Mouse (Mus musculus) hindbrain, embryonic 14.5 days (tissue): ENCODE measurements around the gene Fgfr2. TPM values are rescaled to one million over a fixed set of nuclear protein-coding genes. Genes with fewer than 3 reads are reported as not detected.
"Not testable (repeated sequence)": the region's sequence is repeated elsewhere in the genome, so short reads cannot be mapped to it uniquely, and the experiment has no call there.

Source experiments
- ATAC-seq: fragments of 200-750 bp; cut with Nextera tagmentation; 2 replicates; pipeline ENCODE4 v1.8.0; 2017; ENCODE audit warnings: moderate number of reproducible peaks, mild to moderate bottlenecking, moderate TSS enrichment, moderate library complexity; ENCODE audit not compliant: low FRiP score
- DNase-seq: peaks from one replicate; pipeline ENCODE4 v3.0.0-alpha.2; 2015; ENCODE audit warnings: low spot score
- H3K27ac ChIP-seq: fragments of 300-500 bp; sonication (generic); 2 replicates; pipeline ENCODE4 v1.5.1; 2014; ENCODE audit warnings: mild to moderate bottlenecking, moderate library complexity
- H3K27me3 ChIP-seq: fragments of 300-500 bp; sonication (generic); 2 replicates; pipeline ENCODE4 v1.6.1; 2014; ENCODE audit warnings: mild to moderate bottlenecking, low read length, mixed read lengths; ENCODE audit not compliant: control insufficient read depth, insufficient read depth
- H3K36me3 ChIP-seq: fragments of 300-500 bp; sonication (generic); replicated peaks from 2 replicates; pipeline ENCODE4 v1.6.1; 2014; ENCODE audit not compliant: control insufficient read depth, insufficient read depth
- H3K4me1 ChIP-seq: fragments of 300-500 bp; sonication (generic); replicated peaks from 2 replicates; pipeline ENCODE4 v1.6.1; 2014; ENCODE audit warnings: antibody characterized with exemption, low read length, mixed read lengths; ENCODE audit not compliant: control insufficient read depth, insufficient read depth
- H3K4me2 ChIP-seq: fragments of 300-500 bp; sonication (generic); replicated peaks from 2 replicates; pipeline ENCODE4 v1.6.1; 2014; ENCODE audit warnings: mild to moderate bottlenecking, moderate library complexity
- H3K4me3 ChIP-seq: fragments of 300-500 bp; sonication (generic); replicated peaks from 2 replicates; pipeline ENCODE4 v1.5.1; 2014; ENCODE audit warnings: mild to moderate bottlenecking, low read length
- H3K9ac ChIP-seq: fragments of 300-500 bp; sonication (generic); 2 replicates; pipeline ENCODE4 v1.6.1; 2014
- H3K9me3 ChIP-seq: fragments of 300-500 bp; sonication (generic); 2 replicates; pipeline ENCODE4 v1.6.1; 2016; ENCODE audit warnings: low read length; ENCODE audit not compliant: control insufficient read depth
- WGBS: fragments of 180-500 bp; shearing (Covaris S2); extraction: QIAGEN DNeasy Blood & Tissue Kit; methylation state at CpG from one replicate; pipeline ENCODE4 v1.1.7; 2014; 5-methylcytosine and 5-hydroxymethylcytosine counted together
- polyA plus RNA-seq: library from polyadenylated mRNA; unstranded; fragments of >200 nt; fragmentation: Nextera tagmentation; extraction: Ambion mirVana; gene quantifications from 2 replicates; pipeline ENCODE4 v1.2.1, GENCODE M21; 2014

Gene Fgfr2
- polyA plus RNA-seq, 1 experiment from 2014 or later: 43.5 TPM

DNA sequence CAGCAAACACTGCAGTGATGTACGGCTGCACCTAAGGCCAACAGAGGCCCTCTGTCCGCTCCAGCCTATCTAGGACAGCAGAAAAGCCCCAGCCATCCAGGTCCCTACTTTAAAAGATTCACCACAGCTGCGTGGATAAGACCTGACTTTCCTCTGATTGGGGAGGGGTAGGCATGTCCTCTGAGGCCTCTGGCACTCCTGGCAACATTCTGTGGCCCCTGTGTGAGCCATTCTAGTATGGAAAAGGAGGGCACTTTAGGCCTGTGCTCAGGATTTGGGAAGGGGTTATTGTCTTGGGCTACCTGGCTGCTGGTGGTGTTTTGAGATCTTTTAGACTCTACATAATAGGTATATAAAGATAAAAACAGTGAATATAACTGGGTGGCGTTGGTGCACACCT, 456.6 kb downstream of the Fgfr2 start:
- Histone ChIP-seq H3K27ac (no peak overlapping the region), H3K9me3 (no peaks in the 10 kb centered on the region), H3K36me3 (no peaks in the 10 kb centered on the region), H3K27me3 (no peaks in the 10 kb centered on the region), H3K4me1 (no peaks in the 10 kb centered on the region), H3K4me2 (no peak overlapping the region), H3K4me3 (no peak overlapping the region), H3K9ac (no peak overlapping the region)
- no peak for DNase-seq
- ATAC-seq: no peak
- 78% methylated on average over 4 of the region's 4 CpGs for WGBS

DNA sequence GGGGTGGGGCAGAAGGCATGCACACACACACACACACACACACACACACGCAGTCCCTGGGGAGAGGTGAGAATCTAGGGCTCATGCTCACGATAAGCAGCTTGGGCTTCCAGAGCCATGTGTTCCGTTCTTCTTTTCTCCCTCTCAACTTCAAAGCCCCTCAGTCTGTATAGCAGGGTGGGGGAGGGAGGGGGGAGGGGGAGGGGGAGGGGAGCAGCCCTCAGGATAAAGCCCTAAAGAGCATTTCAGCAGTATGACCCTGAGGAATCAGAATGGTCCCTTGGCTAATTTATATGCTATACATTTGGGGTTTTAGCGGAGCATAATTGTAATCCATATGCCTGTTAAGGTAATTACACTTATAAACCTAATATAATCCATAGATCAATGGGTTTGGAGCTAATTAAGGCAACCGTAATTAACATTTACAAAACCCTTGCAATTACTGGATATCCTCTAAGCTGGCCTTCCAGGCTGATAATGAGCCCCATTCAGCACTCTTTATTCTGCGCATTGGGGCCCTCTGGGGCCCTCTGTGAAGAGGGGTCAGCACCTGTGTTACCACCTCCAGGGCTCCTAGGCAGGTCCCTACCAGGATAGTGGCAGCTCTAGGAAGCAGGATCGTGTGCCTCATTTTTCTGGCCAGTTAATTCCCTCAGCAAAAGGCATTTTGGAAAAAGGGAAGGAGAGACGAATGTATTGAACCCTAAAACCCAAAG, 457.3 kb downstream of the Fgfr2 start:
- ATAC-seq (no peak), DNase-seq (no peak)
- H3K4me3 ChIP-seq: no peak overlapping the region
- no peaks in the 10 kb centered on the region for H3K36me3 ChIP-seq
- H3K27ac ChIP-seq: no peak overlapping the region
- no peaks in the 10 kb centered on the region for H3K9me3 ChIP-seq
- no peak overlapping the region for H3K4me2 ChIP-seq
- H3K27me3 ChIP-seq: no peaks in the 10 kb centered on the region
- H3K4me1 ChIP-seq: no peaks in the 10 kb centered on the region
- no peak overlapping the region for H3K9ac ChIP-seq
- 43% methylated on average over 8 of the region's 8 CpGs for WGBS

DNA sequence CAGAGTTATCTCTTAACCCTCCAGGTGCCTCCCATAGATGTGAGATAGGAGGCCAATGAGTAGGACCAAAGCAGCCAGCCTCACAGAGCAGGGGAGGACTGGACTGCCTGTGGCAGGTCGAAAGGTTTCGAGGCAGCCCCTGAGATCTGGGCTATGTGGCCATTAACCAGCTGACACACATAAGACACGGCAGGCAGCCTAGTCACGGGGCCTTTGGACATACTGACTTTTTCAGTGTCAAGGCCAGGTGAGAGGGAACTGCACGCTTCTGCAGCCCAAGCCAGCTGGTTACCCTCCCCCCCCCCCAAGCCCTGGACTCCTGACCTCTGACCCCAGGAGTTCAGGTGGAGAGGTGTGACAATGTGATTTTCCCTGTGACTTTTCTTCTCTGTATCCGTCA, 458.3 kb downstream of the Fgfr2 start:
- Histone ChIP-seq H3K9ac (no peak overlapping the region), H3K27me3 (no peaks in the 10 kb centered on the region), H3K9me3 (no peaks in the 10 kb centered on the region), H3K36me3 (no peaks in the 10 kb centered on the region), H3K4me2 (no peak overlapping the region), H3K4me3 (no peak overlapping the region), H3K4me1 (no peaks in the 10 kb centered on the region), H3K27ac (no peak overlapping the region)
- DNase-seq (no peak), ATAC-seq (no peak)
- 81% methylated on average over 6 of the region's 6 CpGs for WGBS

DNA sequence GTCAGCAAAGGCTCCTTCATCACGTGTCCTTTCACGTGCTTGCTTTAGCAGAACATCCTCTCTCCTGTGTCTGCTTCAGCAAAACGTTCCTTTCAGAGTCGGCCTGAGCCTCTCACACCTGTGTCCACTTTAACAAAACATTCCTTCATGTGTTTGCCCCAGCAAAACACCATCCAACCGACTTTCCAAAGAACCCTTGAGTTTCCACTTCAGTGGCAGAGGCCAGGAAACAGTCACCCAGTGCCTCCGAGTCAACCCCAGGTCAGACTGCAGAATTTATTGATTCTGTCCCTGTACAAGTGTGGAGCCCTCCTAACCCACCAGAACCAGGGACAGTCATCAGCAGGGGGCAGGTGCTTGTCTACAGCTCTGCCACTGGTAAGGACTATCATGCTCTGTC, 460.3 kb downstream of the Fgfr2 start:
- H3K4me2 ChIP-seq, H3K4me3 ChIP-seq, H3K27me3 ChIP-seq, DNase-seq, H3K36me3 ChIP-seq, H3K4me1 ChIP-seq, H3K27ac ChIP-seq, ATAC-seq, H3K9me3 ChIP-seq, H3K9ac ChIP-seq: not testable (repeated sequence)
- WGBS: 74% methylated on average over 6 of the region's 6 CpGs

GRCm38 (mm10) chr7:132659633-132660032, 463.5 kb downstream of the Fgfr2 start:
- 75% methylated on average over 7 of the region's 7 CpGs for WGBS
- no peak overlapping the region for H3K9ac ChIP-seq
- H3K9me3 ChIP-seq: no peaks in the 10 kb centered on the region
- DNase-seq (no peak), ATAC-seq (no peak)
- no peaks in the 10 kb centered on the region for H3K36me3 ChIP-seq
- no peaks in the 10 kb centered on the region for H3K27me3 ChIP-seq
- no peak overlapping the region for H3K27ac ChIP-seq
- no peak overlapping the region for H3K4me3 ChIP-seq
- peaks cover 15% of the 10 kb centered on the region; the same call in 1 of the 2 replicates for H3K4me1 ChIP-seq
- H3K4me2 ChIP-seq: no peak overlapping the region

- 90% methylated on average over 5 of the region's 5 CpGs for WGBS
- H3K4me1 ChIP-seq: peaks cover 15% of the 10 kb centered on the region; the same call in 1 of the 2 replicates
Observed at GRCm38 (mm10) chr7:132658688-132659087, 464.5 kb downstream of the Fgfr2 start.

GRCm38 (mm10) chr7:132658058-132658450, 465.1 kb downstream of the Fgfr2 start:
- ATAC-seq (no peak), DNase-seq (no peak)
- WGBS: 19% methylated on average over 9 of the region's 9 CpGs

More at GRCm38 (mm10) chr7:132658688-132659087, 464.5 kb downstream of the Fgfr2 start:
- no peak for DNase-seq
- no peaks in the 10 kb centered on the region for H3K36me3 ChIP-seq
- no peak overlapping the region for H3K4me2 ChIP-seq
- H3K27me3 ChIP-seq: no peaks in the 10 kb centered on the region
- no peak overlapping the region for H3K27ac ChIP-seq
- no peak for ATAC-seq
- H3K4me3 ChIP-seq: no peak overlapping the region
- H3K9me3 ChIP-seq: no peaks in the 10 kb centered on the region
- H3K9ac ChIP-seq: no peak overlapping the region

DNA sequence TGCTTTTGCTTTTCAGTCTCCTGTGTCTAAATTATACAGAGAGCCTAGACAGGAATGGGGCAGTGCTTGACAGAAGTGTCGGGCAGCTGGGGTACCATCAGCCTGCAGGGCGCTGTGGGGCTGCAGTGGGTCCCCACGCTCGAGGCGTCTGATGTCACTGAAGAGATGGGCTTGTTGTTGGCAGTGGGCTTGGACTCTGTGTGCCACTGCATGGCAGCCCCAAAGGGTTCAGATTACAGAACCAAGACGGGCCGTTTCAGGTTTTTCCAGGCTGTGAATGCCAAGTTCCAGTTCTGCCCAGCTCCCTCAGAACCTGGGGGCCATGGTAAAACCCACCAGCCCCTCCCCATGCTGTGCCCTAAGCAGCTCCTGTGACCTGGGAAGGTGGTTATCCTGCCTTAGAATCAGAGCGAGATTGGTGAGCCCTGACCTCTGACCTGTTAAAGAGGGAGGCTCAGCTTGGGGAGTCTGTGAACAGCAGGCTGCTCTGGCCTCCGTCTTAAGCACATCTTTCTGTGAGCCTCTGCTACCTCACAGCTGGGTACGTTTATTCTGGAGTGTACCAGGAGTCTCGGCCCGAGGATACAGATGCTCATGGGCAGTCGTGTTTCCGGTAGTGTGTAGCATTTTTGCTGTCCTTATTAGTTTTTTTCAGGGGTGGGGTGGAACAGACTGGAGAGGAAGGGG, 465.6 kb downstream of the Fgfr2 start:
- ATAC-seq (no peak), DNase-seq (no peak)
- Histone ChIP-seq H3K9me3 (no peaks in the 10 kb centered on the region), H3K4me1 (peaks cover 15% of the 10 kb centered on the region; the same call in 1 of the 2 replicates), H3K27ac (no peak overlapping the region), H3K36me3 (no peaks in the 10 kb centered on the region), H3K4me3 (no peak overlapping the region), H3K27me3 (no peaks in the 10 kb centered on the region), H3K9ac (no peak overlapping the region), H3K4me2 (no peak overlapping the region)
- WGBS: 47% methylated on average over 14 of the region's 14 CpGs

More at GRCm38 (mm10) chr7:132658058-132658450, 465.1 kb downstream of the Fgfr2 start:
- Histone ChIP-seq H3K27me3 (no peaks in the 10 kb centered on the region), H3K4me2 (no peak overlapping the region), H3K36me3 (no peaks in the 10 kb centered on the region), H3K9ac (no peak overlapping the region), H3K27ac (no peak overlapping the region), H3K4me3 (no peak overlapping the region), H3K9me3 (no peaks in the 10 kb centered on the region), H3K4me1 (peaks cover 15% of the 10 kb centered on the region; the same call in 1 of the 2 replicates)

DNA sequence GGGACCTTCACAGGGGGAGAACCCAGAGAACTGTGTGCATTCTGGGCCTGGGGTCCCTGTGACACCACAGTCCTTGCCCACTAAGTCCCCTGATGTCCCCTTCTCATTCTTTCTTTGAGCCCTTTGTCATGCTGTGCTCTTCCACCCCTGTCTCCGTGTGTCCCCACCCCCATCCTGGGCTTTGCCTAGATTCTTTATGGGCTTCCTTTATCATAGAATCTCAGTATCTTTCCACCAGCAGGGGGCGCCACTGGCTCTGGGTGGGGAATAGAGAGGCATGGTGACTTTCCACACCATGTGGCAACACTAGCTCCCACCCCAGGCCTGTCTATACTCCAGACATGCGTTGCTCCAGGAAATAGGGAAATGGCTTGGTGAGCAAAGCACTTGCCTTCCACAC, 466.6 kb downstream of the Fgfr2 start:
- H3K4me1 ChIP-seq: peaks cover 15% of the 10 kb centered on the region; the same call in 1 of the 2 replicates
- peak overlapping the region; percentile 39; the same call in 1 of the 2 replicates for H3K27ac ChIP-seq
- no peak overlapping the region for H3K9ac ChIP-seq
- peak; percentile 78 for DNase-seq
- no peak overlapping the region for H3K4me3 ChIP-seq
- no peaks in the 10 kb centered on the region for H3K27me3 ChIP-seq
- H3K36me3 ChIP-seq: no peaks in the 10 kb centered on the region
- WGBS: 3% methylated on average over 3 of the region's 3 CpGs
- ATAC-seq: peak; percentile 35; the same call in 1 of the 2 replicates
- H3K9me3 ChIP-seq: no peaks in the 10 kb centered on the region
- 0 out of 2 replicates have a peak overlapping the region, but pooled peaks have one; percentile 6 for H3K4me2 ChIP-seq
